Mouse (Mus musculus): ENCODE data around the gene Eya2.

The Eya2 gene

DNA sequence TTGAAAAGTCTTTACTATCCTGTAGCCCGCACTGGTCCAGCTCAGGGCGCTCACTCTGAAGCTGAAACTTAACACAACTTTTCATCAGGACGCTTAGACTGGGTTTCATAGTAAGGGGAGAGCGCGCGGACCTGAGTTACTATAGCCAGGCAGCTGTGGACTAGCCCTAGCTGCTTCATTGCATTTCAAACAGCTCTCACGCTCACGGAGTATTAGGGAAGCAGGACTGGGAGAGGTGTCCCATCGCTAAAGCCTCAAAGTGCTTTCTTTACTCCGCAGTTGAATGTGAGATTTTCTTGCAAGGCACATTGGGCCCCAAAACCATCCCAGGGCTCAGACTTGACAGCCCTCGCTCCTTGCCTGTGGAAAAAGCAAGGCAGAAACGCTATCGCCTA lies 841 bp downstream of the Eya2 start:
- DNase-seq = no peak

DNA sequence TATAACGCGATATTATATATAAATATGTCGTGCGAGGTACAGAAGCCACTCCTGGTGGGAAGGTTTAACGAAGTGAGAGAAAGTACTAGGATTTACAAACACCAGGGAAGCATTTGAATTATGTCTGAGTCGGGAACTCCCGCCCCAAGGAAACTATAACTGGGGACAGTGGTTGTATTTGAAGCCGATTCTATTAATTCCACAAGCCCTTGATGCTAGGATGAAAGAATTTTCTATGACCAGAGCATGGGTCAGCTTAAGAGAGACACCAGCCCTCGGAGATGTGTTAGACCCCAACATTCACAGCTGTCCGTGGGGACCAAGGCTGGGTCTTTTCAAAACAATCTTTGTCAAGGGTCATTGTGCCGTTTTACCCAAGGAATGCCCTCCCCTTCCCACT lies 1.3 kb downstream of the Eya2 start:
- no peak for DNase-seq

DNA sequence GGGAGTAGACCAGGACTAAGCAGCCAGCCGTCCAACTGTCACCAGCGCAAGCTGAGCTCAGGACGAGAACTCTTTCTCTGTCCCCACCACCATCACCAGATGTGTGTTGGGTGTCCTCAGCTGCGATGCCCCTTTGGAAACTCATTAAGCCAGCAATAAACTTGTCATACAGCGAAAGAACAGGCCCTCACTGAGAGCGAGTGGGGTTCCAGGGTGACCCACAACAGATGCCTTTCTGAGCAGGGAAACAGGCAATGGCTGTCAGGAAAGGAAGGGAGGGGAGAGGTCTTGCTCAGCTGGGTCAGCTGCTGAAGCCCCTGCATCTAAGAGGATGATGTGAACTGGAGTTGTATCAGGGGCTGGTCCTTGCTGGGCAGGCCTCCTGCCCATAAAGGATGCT lies 2.7 kb downstream of the Eya2 start:
- no peak for DNase-seq

DNA sequence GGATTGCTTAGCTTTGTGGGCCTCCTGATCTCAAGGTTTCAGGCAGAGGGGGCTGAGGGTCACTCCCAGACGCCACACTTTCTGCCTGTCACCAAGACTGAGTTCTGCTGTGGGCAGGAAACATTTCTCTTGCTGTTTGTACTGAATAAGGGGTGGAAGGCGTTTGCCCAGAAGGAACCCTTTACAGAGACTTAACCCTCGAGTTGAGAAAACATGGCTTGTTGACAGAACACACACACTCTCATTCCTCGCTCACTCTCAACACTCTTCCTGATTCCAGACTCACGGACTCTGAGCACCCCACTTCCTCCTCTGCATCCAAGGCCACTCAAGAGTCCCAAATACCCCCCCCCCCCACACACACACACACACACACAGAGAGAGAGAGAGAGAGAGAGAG lies 3.3 kb downstream of the Eya2 start:
- no peak for DNase-seq

DNA sequence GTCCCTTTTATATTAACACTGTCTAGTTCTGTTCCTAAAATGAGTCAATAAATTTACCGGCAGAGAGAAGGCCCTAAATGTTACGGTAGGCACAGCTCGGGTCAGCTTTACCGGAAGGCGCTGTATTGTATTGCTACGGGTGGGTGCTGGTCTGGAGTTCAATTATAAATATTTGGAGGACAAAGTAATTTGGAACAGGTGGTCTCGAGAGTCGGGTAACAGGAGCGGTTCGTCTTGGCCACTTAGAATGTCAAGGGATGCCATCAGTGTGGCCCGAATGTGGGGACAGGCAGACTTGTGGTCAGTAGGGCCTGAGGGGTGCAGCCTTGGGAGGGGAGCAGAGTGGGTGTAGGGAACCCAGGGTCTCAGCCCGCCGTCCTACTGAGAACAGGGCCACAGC lies 4.7 kb downstream of the Eya2 start:
- no peak for DNase-seq

DNA sequence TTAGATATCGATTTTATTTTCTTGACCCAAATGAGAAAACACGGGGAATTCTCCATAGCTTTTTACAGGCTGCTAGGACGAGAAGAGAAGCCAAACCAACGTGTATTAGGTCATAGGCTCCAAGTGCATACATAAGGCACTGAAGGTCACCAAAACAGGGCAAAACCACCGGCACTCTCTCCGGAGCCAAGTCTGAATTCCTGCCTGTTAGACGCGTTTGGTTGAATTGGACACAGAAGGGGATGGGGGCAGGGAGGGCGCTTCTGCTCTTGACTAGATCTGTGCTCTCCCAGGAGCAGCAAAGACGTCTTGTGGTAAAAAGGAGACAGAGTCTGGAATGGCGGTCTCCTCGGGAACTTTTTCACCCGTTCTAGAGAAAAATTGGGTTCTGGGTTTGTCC lies 6.1 kb downstream of the Eya2 start:
- DNase-seq = no peak

DNA sequence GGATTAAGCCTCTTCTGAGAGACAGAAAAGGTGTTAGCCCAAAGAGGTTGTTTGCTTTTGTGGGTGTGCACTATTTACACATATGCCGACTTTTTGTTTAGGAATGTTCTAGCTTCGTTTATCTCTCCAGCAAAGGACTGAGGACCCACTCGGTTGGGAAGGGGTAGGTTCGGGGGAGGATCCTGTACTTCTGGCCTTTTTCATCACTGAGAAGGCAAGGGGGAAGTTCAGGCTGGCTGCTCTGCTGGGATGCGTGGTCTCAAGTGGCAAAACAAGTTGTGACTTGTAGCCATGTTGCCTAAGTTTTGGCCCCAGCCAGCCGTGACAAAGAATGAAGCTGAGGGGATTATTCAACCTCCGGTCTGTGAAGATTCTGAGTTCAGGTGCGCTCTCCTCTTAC lies 6.8 kb downstream of the Eya2 start:
- no peak for DNase-seq

DNA sequence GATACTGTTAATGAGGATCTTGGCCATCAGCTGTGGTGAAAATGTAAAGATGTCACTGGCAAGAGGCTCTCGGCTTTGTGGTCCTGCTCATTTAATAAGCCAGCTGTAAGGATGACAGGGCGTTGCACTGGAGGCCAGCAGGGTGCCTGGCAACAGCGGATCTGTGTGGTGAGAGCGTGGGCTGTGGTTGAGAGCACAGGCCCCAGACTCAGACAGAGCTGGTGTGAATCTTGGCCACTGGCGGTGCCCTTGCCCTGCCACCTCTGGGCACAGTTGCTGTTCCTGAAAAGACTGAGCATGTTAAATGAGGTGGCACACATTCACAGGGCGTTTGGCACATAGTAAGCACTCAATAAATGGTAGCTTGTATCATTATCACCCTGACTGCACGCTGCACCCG lies 8.9 kb downstream of the Eya2 start:
- DNase-seq = no peak

DNA sequence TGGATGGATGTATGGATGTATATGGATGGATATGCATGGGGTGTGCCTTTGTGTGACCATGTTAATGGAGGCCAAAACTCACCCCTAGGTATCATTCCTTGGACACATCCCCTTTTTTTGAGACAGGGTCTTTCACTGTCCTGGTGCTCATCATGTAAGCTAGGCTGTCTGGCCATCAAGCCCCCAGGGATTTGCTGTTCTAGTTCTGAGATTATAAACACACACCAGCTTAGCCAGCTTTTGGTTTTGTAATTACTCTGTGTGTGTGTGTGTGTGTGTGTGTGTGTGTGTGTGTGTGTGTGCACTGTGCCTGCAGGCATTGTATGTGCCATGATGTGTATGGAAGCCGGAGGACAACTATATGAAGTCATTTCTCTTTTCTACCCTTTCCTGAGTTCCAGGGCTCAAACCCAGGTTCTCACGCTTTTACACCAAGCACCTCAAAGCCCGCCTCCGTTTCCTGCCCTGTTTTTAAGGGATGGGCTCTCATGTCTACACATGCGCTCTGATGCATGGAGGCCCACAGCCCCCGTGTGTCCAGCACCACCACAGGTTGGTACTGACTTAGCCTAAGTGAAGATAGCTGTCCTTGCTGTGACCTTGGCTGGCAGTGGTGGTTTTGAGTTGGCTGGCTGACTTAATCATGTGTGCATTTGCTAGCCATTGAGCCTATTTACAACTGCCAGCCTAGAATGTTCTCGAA lies 16.9 kb downstream of the Eya2 start:
- DNase-seq = no peak

DNA sequence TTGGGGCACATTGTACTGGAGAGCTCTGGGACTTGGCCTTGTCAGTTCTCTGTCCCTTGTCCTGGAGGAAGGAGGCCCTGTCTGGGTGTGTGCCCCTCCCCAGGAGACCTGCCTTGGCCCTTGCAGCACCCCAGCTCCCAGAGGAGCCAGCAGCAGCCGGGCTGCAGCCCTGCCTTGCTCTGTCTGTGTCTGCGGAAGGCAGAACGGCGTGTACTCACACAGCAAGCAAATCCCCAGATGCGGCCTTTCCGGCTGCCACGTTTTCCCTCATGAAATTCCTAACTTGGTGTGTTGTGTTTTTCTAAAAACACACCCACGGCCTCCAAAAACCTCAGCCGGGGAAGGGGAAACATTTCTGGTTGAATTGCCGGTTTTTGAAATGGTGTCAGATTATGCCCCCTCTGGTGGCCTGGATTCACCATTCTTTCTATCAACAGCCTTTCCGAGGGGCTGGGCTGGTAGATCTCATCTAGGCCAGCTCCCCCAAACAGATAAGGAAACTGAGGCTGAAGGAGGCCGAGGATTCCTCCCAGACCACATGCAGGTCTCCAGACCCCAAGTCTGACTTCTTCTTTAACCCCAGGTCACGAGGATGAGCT lies 19.0 kb downstream of the Eya2 start:
- peak; percentile 21 to 82 for DNase-seq

DNA sequence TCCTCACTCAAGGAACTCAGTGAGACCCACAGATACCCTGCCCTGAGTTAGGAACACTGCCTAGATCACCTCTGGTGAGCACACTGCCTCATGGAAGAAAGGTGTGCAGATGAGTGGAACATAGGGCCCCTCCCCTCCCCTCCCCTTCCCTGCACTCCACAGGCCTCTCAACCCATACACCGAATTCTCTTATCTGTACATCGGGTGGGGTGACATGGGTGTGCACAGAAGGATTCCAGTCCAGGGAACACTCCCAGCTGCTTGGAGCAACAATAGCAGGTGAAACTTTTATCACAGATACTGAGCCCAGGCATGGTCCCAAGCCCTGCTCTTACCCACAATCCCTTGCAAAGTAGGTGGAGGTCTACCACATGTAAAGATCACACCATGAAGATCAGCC lies 26.7 kb downstream of the Eya2 start:
- no peak for DNase-seq

DNA sequence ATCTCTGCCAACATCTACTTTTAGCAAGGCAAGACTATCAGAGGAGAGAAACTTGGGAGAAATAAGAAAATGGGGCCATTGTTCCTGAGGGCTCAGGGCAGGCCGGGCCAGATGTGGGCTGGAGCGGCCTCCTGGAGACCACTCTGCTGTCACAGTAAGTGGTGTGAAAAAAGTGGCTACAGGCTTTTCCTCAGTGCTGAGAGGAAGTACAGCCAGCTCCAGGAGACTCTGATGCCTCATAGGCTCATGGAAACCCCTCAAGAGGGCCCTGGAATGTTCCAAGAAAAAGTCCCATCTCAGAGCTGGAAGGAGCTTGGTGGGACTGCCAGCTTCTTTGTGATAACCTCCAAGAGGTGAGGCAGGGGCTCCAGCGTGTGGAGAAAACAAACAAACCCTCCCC lies 27.8 kb downstream of the Eya2 start:
- no peak for DNase-seq

DNA sequence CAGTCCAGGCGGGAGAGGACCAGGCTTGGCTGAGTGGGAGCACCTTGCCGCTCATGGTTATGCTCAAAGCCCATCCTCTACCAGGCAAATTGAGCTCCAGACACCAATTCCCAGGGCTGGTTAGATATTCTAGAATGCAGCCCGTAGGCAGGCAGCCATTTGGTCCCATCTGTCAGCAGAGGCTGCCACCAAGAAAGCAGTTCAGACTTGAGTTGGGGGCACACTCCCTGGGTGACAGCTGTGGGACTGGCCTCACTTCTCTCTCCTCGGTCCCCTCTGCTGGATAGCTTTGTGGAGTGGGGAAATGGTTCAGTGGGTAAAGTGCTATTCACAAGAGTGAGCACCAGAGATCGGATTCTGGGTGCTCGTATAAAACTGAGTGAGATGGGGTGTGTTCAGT lies 32.0 kb downstream of the Eya2 start:
- no peak for DNase-seq

DNA sequence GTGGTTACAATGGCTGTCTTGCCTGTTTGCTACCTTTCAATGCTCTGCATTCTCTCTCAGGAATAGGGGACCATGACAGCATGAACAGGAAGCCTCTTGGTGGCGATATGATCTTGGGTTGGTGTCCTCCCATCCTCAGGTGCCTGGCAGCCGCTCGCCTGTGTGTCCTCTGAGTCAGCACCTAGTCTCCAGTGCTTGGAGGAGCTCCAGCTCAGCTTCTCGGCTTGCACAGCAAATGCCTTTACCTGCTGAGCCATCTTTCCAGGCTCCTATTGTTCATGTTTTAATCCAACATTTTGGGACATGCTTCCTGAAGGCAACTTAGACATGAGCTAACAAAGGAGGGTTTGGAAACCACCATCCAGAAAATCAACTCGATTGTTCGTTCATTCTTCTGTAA lies 33.1 kb downstream of the Eya2 start:
- DNase-seq = peak in 1 of 2 experiments; percentile 14

DNA sequence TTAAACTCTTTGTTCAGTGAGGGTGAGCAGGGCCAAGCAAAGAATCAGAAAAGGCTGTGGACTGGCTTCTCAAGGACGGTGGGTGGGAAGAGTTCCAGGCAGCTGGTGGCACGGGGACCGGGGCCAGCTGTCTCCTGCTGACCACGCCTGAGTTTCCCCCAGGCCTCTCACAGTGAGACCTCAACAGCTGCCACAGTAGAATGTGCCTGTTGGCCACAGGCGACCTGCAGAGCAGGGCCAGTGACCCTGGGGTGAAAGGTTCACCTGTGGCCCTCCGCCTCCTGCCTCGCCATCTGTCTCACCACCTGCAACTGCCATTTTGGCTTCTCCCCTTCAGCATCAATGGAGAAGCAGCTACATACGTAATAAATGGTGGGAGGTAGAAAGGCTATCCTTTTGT lies 35.1 kb downstream of the Eya2 start:
- no peak for DNase-seq

DNA sequence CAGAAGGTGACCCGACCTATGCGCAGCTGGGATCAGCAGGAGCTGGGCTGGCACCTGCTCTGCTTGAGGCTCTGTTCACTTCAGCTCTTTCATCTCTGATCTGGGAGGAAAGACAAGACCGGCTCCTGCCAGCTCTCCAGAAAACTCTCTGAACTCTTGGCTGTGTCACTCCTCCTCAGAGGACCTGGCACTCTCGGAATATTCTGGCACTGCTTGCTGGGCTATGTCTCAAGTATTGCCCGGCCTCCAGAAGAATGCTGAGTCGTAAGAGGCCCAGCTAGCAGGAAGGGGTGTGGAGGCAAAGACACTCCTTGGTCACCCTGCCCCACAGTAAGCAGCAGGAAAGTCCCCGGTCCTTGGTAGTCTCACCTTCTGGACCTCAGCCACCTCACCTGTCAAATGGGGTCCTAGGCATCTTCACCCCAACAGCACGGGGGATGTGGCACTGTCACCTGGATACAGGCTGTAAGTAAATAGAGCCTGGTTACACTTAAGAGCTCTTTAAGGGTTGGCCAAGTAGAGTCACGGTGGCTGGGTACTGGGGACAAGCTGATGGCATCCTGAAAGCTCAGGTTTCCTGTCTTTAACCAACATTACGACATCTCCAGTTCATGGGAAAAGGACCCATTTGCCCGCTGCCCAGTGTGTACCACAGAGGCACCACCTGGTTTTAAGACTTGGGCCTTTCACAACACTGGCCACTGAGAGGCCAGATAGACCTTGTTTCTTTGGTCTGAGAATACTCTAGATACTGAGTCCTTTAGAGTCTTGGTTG lies 38.4 kb downstream of the Eya2 start:
- no peak for DNase-seq

DNA sequence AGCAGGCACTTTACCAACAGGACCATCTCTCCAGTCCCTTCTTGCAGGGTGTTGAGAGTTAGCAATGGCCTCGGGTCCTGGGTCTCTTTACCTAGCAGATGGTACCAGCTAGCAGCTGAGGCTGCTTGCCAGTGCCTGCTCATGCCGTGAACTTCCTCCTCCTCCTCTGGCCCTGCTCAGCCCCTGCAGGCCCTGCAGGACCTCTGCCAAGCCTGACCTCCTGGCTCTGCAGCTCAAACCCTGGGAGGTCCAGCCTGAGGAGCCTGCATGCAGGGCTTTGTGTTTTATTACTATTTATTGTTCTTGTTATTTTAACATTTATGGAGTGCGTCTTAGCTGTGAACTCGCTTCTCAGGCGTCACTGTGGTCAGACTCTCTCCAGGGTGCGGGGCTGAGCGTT lies 39.6 kb downstream of the Eya2 start:
- peak in 1 of 2 experiments; percentile 53 for DNase-seq

DNA sequence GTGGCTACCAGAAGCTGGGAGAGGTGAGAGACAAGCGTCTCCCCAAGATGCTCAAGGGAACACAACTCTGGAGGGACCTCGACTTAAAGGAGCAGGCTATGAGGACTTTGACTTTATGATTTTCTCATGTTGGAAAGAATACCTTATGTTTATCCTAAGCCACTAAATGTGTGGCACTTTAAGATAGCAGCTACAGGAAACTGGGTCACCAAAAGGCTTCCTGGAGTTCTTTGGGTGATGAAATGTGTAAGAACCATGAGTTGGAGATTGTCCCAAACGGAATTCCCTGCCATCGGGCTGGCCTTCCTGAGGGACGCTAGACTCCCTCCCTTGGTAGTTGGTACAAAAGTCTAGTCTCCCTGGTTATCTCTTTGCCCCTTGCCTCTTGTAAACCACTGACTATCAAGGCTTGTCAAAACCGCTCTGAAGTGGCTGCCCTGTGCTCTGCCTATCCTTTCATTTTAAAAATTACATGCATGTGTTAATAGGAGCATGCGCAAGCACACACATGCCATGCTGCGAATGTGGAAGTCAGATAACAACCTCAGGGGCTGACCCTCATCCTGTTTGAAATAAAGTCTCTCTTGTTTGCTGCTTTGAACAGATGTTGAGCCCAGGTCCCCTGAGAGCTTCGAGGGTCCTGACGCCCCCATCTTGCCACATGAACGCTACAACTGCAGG lies 44.4 kb downstream of the Eya2 start:
- DNase-seq = no peak

DNA sequence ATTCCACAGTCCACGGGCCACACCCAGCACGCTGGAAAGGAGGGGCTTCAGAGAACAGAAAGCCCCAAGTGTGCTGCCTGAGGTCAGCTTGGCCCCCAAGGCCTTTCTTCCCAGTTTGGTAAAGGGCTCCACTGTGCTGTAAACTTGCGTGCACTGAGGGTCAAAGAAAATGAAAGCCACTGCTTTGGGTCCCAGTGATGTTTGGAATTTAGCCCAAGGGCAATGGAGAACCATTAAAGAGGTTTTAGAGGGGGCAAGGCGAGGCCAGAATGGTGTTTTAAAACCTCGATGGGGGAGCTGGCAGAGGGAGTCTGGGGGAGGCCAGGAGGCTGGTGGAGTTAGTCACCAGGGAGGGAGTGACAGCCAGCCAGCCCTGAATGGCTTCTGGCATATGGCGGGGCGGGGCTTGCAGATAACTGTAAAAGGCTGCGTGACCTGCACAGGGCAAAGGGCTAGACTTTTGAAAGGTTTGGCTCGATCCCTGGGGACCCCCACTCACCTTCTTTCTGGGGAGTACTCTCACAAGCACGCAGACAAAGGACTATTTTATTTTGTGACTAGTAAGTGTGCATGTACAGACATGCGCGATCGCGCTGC lies 47.2 kb downstream of the Eya2 start:
- no peak for DNase-seq

DNA sequence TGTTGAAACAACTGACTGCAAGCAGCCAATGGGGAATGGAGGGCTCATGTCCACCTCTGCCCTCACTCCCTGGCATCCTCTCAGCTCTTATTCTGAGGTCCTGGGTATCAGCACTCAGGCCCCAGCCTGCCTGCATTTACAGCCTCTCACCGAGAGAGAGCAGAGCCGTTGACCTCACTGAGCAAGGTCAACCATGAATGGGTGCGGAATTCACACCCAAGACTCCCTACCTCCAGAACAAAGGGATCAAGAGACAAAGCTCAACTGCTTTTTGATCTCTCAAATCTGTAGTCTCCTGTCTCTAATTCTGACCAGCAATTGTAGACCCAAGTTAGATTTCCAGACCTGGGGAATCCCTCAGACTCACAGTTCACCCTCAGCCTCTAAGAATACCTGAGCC lies 48.8 kb downstream of the Eya2 start:
- DNase-seq = no peak

DNA sequence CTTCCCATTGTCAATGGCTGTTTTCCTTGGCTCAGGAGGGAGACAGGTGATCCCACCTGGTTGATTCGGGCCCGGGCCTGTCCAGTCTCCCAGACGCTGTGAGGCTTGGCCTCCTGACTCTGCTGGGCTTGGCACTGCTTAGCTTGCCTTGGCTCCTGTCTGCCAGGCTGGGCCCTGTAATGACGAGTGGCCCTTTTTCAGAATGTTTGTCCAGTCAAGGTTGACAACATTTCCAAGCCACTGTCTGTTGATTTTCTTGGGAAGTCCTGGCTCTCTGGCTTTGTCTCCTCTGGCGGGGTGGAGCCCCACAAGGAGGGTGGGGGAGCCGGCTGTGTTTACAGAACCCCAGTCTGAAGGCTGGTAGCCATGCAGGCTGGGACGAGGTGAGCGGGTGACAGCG lies 49.2 kb downstream of the Eya2 start:
- DNase-seq = no peak

DNA sequence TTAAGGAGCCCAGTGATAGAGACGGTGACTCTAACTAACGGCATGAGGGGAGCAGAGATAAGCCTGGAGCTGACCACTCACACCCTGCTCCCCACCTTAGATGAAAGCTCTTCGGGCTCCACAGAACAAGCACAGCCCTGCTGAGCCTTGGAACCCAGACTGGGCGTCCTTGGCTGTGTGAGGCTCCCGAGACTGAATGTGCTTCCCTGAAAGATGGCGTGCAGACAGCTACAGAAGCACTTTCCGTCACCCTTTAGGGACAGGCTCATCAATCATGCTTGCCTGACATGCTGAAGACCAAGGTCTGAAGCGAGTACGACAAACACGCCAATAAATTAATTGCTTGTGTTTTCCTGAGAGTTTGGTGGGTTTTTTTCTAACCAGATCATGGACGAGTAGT lies 56.2 kb downstream of the Eya2 start:
- DNase-seq = peak in 1 of 2 experiments; percentile 50

DNA sequence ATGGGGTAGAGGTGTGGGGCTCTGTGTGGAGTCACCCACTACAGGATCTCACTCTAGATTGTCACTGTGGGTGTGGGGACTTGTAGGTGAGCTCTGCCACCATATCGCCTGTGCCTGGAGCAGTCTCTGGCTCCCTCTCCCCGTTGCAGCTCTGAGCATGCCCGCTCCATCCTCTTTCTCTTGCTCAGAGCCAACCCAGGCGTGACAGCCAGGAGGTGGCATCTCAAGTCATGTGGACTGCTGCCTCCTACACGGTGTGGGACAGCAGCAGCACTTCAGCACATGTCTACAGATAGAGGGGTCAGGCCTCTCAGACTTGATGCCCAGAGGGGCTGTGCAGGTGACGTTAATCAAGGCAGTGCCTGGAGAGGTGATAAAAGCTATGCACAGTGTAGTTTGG lies 57.4 kb downstream of the Eya2 start:
- DNase-seq = peak in 1 of 2 experiments; percentile 36

Measured in kidney, postnatal 25 days (tissue).